Mouse (Mus musculus) gastrocnemius, postnatal 10 days (tissue): Measurements from ENCODE around the gene Atad5. TPM values are rescaled to one million over a fixed set of nuclear protein-coding genes. Genes with fewer than 3 reads are reported as not detected.
A peak's percentile ranks its signal among the peaks of the same experiment; 100 is the strongest.
"Not testable (repeated sequence)": the region's sequence is repeated elsewhere in the genome, so short reads cannot be mapped to it uniquely, and the experiment has no call there.

Source experiments
- DNase-seq: peaks from one replicate; pipeline ENCODE4 v3.0.0; 2021; ENCODE audit warnings: mixed read lengths
- total RNA-seq, 2 experiments: library from RNA; stranded (reverse); gene quantifications; 2 replicates each; pipeline ENCODE4 v1.2.3; 2021

The Atad5 gene
- total RNA-seq, 2 experiments from 2014 or later: 3.6 to 3.8 TPM

DNA sequence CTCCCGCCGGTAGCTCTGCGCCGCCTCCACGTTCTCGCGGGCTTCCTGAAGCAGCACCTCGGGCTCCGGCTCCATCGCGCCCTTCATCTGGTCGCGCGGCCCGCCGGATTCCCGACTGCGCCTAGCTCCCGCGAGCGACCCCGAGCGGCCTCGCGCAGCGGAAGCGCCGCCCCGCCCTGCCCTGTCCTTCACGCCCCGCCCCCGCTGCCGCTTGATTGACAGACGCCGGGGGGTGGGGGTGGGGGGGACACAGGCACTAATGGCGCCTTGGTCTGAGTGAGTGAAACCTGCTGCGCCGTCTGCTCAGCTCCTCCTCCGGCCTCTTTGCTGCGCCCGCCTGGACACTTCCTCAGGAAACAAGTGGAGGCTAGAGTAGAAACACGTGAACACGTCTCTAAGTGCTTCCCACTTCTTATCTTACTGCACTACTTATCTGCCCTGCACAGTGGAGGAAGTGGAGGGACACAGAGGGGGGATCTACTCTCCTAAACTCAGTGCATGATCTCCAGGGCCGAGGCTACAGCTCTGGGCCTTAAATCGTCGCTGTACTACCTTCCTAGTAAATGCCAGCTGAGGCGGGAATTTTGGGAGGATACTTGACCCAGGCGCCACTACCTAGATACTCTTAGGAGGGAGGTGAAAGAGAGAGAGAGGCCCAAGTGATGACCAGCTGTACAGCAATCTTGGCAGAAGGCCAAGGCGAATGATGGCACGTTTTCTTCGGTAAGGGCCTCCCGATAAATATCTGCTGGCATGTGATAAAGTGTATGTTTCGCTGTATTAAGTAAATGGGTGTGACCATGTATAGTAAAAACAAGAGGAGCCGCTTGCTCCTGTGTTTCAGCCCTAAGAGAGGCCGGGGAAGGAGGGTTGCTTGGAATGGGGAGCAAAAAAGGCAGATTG lies 8.1 kb upstream of the Atad5 start, which contains the start of gene Crlf3:
Crlf3 (minus strand) TSS at position 166 of the 903 bp plus-strand sequence.
- DNase-seq: peak; percentile 97

DNA sequence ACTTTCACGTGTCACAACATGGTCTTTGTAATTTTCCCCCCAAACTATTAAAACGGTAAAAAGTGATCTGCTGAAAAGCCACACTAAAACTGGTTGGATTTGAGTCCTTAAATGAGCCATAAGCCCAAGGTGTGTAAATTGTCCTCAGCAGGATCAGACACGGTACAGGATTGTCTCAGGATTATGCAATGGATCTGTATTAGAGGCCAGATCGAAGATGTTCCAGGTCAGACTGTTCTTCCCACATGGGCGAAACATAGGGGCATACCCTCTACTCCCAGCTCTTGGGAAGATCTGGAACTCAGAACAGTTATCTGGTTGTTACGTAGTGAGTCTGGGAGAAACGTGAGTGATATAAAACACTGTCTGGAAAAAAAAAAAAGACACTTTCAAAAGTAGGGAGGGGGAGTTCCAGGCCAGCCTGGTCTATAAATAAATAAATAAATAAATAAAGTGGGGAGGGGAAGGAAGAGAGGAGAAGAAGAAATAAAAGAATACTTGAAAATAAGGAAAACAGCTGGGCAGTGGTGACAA lies 7.3 kb upstream of the Atad5 start:
- DNase-seq: no peak

DNA sequence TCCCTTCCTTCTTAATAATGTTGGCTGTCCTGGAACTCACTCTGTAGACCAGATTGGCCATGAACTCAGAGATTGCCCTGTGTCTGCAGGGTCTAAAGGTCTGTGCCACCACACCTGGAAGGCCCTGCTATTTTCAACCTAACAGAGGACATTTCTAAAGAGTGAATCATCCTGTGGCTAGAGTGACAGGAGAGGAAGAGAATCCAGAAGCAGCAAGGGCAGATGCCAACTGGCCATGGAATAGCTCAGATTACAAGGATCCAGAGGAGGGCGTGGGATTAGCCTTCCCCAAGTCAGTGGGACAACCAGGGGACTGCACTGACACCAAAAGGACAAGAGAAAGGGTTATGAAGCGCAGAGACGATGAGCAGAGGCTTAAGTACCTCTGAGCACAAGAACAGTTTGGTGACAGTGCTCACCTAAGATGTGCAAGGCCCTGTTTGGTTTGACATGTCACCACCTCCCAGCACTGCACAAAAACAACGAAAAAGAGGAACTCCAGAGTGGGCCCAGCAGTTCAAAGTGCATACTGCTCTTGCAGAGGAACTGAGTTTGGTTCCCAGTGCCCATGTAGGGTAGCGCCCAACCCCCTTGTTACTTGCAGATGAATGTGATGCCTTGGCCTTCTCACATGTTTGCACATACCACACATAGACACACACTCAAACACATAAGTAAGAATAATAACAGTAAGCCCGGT lies 3.7 kb upstream of the Atad5 start:
- no peak for DNase-seq

DNA sequence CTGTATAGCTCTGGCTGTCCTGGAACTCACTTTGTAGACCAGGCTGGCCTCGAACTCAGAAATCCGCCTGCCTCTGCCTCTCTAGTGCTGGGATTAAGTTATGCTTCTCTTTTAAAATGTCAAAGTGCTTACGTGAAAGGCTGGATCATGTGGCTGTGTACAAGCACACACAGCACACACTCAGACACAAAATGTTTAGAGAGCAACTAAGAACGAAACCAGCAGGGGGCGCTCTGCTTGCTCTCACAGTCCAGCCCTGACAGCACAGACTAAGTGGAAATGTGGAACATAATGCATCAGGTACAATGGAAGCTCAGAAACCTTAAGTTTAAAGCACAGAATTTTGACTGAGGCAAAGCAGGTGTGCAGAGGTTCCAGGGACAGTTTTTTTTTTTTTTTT lies 2.4 kb upstream of the Atad5 start:
- peak; percentile 88 for DNase-seq

DNA sequence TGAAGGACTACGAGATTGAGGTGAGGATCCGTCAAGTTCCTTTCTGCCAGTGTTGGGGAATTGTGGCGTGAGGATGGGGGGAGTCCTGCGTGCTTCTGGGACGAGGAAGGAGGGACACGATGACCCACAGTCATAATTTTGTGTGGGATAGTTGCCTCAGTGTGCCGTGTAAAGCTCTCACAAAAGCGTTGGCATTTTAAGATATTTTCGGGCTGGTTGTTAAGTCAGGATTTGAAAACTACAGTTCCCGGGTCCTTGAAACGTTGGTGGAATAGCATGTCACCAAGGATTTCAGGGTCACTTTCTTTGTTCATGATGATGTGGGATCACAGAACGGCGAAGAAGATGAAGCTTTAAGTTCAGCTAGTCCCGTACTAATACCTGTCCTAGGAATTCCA lies 616 bp downstream of the Atad5 start:
- no peak for DNase-seq

DNA sequence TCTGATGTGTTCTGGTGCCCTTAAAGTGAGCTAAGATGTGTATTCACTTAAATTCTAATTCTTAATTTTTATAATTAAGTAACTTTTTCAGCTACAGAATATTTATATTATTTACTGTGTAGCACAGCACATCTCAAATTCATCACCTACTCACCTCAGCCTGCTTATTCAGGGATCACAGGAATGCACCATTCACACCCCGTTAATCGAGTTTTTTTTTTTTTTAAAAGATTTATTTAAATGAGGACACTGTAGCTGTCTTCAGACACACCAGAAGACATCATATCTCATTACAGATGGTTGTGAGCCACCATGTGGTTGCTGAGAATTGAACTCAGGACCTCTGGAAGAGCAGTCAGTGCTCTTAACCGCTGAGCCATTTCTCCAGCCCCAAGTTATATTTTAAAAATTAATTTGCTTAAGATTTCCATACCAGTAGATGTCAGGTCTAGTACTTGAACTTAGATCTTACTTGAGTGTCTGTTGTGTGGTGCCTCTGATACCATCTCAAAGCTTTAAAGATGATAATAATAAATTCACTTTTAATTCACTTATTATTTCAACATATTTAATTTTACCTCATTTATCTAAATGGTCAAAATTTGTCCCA lies 1.5 kb downstream of the Atad5 start:
- no peak for DNase-seq

DNA sequence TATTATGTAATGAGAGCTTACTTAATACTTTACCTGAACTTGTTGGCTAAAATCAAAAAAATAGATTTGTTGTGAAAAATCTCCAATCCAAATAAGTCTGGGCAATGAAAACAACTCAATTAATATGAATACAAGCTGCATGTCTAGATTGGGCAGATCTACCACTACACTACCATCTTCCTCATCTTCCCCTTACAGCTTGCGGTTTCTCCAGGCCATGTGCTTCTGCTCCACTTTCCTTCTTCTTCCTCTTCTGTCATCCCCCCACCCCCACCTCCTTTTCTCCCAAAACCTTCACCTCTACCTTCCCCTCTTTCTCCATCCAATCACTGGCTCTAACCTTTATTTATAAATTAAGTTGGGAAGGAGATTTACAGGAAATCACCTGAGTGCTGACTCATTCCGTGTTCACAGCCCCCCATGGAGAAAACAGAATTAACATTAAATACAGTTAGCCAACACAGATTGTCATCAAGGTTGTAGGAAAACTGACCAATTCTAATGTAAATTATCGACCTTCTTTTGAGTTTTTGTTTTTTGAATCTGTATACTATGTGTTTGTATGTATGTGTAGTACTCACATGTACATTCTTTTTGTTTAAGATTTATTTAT lies 9.3 kb downstream of the Atad5 start:
- no peak for DNase-seq

DNA sequence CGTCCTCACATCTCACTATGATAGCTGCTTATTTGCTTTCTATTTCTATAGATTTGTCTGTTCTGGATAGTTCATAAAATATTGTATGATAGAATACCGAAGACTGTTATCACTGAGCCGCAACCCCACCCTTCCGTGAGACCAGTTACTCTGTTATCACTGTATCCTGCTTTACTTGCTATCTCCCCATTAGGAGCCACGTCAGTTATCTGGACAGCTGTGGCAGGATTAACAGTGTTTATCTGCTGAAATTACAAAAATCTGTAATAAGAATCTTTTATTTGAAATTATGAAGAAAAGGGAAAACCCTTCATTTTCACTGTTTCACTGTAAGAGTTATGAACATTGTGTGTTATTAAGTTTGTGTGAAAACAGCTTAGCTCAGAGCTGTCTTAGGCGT lies 12.1 kb downstream of the Atad5 start:
- DNase-seq: no peak

DNA sequence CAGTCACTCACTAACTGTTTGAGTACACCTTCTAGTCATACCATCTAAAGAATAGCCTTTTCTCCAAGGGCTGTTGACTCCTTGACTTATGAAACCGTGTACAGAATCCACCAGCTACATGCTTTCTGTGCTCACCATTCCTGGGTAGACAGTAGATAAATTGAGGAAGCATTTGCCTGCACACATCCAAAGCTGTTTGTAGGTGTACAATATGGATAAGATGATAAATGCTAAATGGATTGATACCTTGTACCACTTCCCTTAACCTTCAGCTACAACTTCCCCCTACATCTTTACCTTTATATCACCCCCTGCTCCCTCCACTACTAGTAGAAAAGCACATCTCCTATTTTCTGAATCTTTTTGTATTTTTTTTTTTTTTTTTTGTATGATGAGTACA lies 15.2 kb downstream of the Atad5 start:
- DNase-seq: no peak

DNA sequence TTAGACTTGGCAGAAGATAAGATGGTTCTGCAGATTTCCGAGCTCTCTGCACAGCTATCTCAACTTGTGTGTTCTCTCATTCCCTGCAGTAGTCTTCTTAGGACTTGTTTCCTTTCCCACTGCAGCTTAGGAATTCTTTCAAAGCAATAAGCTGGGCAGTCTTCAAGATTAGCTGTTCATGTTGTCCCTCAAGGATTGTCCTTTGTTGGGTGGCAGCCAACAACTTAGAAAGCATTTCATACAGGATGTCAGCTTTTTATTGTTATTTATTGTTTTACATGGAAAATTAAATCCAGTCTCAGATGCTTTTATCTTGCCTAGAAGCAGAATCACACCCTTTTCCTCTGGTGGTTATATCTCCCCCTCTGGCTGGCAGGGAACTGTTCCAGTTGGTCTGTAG lies 27.2 kb downstream of the Atad5 start:
- no peak for DNase-seq

DNA sequence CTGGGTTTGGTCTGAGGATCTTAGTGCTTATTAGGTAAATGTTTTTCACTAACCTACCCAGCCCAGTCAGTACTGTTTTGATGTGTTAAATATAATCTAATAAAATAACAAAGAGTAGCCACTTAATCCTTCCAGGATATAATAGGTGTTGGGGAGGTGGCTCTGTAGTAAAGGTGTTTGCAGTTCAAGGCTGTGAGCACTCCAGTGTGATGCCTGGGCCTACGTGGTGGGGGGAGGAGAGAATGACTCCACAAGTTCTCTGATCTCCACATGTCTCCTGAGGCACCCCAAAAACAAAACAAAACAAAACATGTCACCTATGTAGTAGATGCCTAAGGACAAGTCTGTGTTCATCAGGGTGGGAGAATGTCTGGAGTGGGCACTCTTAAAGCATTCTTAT lies 42.9 kb downstream of the Atad5 start:
- DNase-seq: no peak

DNA sequence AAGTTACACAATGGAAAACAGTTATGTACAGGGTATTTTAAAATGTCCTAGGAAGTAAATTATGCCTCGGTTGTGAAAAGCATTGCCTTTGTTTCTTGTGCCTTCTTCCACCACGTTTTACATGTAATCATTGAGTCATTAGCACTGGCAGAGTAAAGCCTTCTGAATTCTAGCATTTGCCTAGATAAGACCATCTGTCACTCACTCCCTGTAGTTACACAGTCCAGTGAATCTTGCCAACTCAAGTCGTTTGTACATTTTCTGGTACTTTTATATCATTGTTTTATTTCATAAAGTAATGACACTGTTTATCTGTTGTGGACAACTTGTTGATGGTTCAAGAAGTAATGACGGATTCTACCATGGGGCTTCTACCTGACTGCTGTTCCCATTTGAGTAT lies 45.5 kb downstream of the Atad5 start:
- no peak for DNase-seq

DNA sequence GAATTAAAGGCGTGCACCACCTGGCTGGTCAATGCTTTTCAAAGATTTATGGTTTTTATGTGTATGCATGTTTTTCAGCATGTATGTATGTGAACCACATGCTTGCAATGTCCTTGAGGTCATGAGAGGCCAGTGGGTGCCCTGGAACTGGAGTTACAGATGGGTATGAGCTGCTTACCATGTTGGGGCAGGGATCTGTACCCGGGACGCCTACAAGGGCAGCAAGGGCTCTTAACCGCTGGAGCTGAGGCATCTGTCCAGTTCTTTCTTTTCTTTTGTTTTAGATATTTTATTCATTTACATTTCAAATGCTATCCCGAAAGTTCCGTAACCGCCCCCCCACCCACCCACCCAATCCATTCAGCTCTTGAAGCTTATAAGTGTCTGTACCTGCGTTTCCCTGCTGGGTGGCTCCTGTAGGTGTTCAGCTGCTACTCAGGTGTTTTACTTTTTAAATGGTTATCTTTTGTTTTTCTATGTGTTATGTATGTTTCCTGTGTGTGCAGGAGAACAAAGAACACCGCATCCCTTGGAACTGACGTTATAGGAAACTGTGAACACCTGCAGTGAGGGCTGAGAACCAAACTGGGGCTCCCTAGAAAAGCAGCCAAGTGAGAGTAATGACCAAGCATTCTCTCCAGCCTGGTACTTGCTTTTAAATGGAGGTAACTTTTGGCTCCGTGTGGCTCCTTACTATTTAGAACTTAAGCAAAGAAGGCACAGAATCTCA lies 46.9 kb downstream of the Atad5 start:
- no peak for DNase-seq

DNA sequence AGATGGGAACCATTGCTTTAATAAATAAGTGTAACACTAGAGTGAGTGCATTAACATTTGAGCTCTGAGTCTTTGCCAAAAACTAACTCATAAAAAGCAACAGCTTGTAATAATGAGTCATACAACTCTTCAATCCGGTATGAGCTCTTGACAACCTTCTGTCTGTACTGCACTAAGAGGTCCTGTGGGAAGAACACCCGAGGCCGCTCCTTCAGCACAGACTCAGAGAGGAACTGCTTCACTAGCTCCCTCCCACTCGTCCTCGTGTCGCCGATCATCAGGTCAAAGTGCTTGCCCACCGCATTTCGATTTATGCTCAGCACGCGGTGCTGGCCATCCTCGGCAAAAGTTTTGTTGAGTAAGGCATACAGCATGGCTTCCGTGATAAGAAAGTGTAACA lies 47.6 kb downstream of the Atad5 start:
- no peak for DNase-seq

DNA sequence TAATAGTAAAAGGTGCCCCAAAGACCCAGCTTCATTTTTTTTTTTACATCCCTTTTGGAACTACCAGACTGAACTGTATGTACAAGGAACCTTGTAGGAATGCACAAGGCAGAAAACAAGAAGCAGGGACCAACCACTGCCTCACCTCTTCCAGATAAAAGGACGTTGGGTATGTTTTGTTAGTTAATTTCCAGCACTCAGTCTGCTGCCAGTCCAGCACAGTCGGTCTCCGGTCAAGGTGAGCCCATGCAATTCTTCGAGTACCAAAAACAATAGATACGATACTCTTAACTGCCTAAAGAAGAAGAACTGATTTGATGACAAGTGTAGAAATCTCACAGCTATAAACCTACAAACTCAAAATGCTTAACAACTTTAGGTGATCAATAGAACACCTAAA lies 48.6 kb downstream of the Atad5 start:
- DNase-seq: no peak

DNA sequence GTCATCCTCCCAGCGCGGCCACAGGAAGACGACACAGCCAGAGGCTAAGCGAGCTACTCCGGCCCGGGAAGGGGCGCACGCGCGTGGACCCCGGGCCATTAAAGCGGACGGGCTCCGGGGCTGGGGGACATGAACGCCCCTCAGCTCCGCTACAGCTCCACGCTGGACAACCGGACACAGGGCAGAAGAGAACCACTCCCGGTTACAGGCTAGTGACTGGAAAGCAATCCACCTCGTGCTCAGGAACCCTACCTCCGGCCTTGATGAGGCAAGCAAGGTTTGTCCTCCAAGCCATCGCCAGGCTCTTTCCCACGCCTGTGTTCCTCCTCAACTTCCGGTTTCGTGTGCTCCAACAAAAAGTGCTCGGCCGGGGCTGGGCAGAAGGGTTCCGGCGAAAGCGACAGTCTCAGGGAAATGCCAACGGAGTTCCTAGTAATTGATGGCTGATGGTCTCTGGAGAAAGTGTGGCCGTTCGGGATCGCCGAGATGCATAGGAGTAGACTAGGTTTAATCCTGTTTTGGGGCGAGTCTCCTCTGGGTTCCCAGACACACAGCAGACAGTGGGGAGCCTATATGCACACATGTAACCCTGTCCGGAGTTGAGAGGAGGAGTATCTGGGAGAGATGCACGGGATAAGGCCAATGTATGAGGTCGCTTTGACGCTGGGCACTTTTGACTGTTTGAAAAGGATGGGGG lies 52.8 kb downstream of the Atad5 start, which contains the start of gene Tefm:
Tefm (minus strand) TSS at position 351 of the 697 bp plus-strand sequence.
- peak; percentile 74 for DNase-seq

DNA sequence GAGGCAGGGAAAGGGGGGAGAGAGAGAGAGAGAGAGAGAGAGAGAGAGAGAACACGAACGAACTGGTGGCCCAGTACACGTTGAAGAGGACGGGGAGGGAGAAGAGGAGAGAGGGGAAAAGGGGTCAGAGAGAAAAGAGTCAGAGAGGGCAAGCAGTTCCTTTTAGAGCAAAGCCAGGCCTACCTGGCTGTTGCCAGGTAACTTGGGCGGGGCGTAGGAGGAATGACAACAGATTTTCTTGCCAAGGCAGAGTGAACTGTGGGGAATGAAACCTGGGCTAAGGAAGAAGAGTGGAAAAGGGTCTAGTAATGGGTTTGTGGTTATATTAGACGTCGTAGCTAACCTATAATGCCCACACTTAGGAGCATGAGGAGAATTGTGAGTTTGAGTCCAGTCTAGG lies 53.7 kb downstream of the Atad5 start:
- no peak for DNase-seq

DNA sequence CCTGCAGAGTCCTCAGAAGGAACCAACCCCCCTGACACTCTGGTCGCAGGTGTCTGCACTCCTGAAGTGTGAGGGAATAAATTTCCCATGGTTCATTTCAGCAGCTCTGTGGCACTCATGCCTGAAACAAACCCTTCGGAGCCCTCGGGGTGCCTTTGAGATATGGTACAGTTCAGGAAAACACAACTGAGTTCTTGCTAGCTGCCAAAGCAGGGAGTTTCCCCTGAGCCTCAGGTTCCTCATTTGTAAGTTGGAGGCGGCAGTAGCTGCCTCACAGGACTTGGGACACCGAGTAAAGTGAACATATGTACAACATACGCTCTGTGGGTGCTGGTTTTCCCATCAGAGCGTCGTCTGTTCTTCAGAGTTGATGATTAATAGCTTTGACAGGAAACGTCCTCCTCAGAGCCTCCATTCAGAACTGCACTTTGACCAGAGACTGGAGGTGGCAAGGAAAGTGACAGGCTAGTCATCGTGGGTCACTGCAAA lies 56.6 kb downstream of the Atad5 start:
- no peak for DNase-seq

DNA sequence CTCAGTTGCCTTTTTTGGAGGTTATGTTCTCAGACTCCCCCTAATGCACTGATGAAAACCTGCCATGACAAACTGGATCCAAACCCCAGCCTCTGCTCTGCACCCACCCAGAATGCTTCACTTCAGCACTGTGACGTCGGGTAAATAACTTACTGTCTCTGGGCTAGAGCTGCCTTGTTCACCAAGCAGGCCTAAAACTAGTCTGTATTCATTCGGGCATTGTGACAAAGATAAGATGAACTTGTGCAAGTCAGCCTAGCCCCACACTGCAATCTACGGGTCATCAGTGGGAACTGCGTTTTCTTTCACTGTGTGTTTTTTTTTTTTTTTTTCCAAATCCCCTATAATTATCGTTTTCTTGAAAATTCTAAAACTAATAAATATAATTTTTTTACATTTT lies 58.5 kb downstream of the Atad5 start:
- DNase-seq: no peak

DNA sequence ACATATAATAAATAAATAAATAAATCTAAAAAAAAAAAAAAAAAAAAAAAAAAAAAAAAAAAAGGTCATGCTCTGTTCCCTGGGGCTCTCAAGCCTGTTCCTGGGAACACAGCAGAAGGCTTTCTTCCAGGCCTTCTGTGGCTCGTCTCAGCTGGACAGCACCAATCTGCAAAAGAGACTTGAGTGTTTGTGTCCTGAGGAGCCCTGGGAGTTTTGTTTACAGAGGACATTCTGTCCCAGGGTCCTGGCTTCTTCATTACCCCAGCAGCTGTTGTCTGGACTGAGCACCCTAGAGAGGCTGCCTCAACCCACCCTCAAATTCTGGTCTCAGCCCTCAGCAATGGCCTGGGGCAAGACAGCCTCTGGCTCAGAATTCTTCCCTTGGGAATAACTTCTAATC lies 59.1 kb downstream of the Atad5 start:
- no peak for DNase-seq

DNA sequence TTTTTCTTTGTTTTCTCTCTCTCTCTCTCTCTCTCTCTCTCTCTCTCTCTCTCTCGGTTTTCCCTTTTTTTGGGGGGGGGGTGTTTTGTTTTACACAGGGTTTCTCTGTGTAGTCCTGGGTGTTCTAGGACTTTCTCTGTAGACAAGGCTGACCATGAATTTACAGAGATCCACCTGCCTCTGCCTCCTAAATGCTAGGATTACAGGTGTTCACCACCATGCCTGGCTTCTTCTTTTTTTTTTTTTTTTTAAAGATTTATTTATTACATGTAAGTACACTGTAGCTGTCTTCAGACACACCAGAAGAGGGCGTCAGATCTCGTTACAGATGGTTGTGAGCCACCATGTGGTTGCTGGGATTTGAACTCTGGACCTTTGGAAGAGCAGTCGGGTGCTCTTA lies 59.8 kb downstream of the Atad5 start:
- DNase-seq: not testable (repeated sequence)
